Mouse (Mus musculus): ENCODE data around the gene Spata1.

The Spata1 gene

GRCm38 (mm10) chr3:146499431-146500002, at the start of gene Spata1, which contains the start of gene Gng5:
Gene Spata1, minus strand, starts transcription at chr3:146499753.
Gene Gng5, plus strand, starts transcription at chr3:146499807.
- peak; percentile 93 for DNase-seq

- DNase-seq = no peak
Measured at GRCm38 (mm10) chr3:146543632-146544031, 44.1 kb upstream of the Spata1 start.

GRCm38 (mm10) chr3:146540521-146541273, 41.1 kb upstream of the Spata1 start:
- DNase-seq = no peak

- DNase-seq = no peak
Measured at GRCm38 (mm10) chr3:146534986-146535385, 35.4 kb upstream of the Spata1 start.

GRCm38 (mm10) chr3:146528335-146528734, 28.8 kb upstream of the Spata1 start:
- DNase-seq = no peak

GRCm38 (mm10) chr3:146521652-146522020, 22.1 kb upstream of the Spata1 start:
- DNase-seq = no peak

GRCm38 (mm10) chr3:146520798-146521651, 21.5 kb upstream of the Spata1 start, which contains the start of gene Rpf1:
Gene Rpf1, minus strand, starts transcription at chr3:146521429.
- DNase-seq = peak; percentile 98

GRCm38 (mm10) chr3:146520226-146520797, 20.8 kb upstream of the Spata1 start:
- no peak for DNase-seq

GRCm38 (mm10) chr3:146506711-146507110, 7.2 kb upstream of the Spata1 start:
- no peak for DNase-seq

- no peak for DNase-seq
Measured at GRCm38 (mm10) chr3:146501601-146502123, 2.1 kb upstream of the Spata1 start.

- no peak for DNase-seq
Measured at GRCm38 (mm10) chr3:146500810-146501201, 1.3 kb upstream of the Spata1 start.

- peak; percentile 77 for DNase-seq
Measured at GRCm38 (mm10) chr3:146500003-146500809, 653 bp upstream of the Spata1 start.

GRCm38 (mm10) chr3:146498989-146499388, 564 bp downstream of the Spata1 start:
- DNase-seq = no peak

GRCm38 (mm10) chr3:146494941-146495340, 4.6 kb downstream of the Spata1 start:
- DNase-seq = peak; percentile 62

GRCm38 (mm10) chr3:146486464-146486863, 13.1 kb downstream of the Spata1 start:
- no peak for DNase-seq

- DNase-seq = no peak
Measured at GRCm38 (mm10) chr3:146482044-146482443, 17.5 kb downstream of the Spata1 start.

GRCm38 (mm10) chr3:146474428-146474827, 25.1 kb downstream of the Spata1 start:
- no peak for DNase-seq

- no peak for DNase-seq
Measured at GRCm38 (mm10) chr3:146473741-146474140, 25.8 kb downstream of the Spata1 start.

GRCm38 (mm10) chr3:146472657-146473056, 26.9 kb downstream of the Spata1 start:
- no peak for DNase-seq

- DNase-seq = no peak
Measured at GRCm38 (mm10) chr3:146469226-146469625, 30.3 kb downstream of the Spata1 start.

- DNase-seq = no peak
Measured at GRCm38 (mm10) chr3:146462939-146463338, 36.6 kb downstream of the Spata1 start.

- peak; percentile 40 for DNase-seq
Measured at GRCm38 (mm10) chr3:146451375-146451774, 48.2 kb downstream of the Spata1 start.
